Mouse (Mus musculus): Measurements from ENCODE around the gene Car7. TPM values are rescaled to one million over a fixed set of nuclear protein-coding genes. Genes with fewer than 3 reads are reported as not detected.
A peak's percentile ranks its signal among the peaks of the same experiment; 100 is the strongest.
"Not testable (repeated sequence)": the region's sequence is repeated elsewhere in the genome, so short reads cannot be mapped to it uniquely, and the experiment has no call there.

Car7 gene
- polyA plus RNA-seq, 2 experiments = 5.0 to 11.2 TPM

DNA sequence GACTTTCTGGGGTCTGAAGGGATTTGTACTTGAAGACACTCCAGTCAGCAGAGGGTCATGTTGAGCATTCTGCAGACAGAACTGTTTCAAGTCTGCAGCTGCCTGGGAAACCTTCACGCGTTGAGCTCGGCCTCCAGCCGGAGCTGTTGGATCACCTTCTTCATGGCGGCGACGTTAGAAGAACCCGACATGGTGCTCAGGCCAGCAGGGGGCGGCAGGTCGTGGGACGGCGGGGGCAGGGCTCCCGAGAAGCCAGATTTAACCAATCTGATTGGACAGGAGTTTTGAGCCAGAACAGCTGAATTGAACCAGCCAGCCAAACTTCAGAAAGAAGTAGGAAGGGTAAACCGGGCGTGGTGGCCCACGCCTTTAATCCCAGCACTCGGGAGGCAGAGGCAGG is 43.1 kb downstream of the Car7 start:
- not testable (repeated sequence) for H3K4me2 ChIP-seq (ENCODE audit: low read depth); H3K9me3 ChIP-seq (ENCODE audit: control insufficient read depth, low read length); DNase-seq (ENCODE audit: low read depth in 3 of 3, low spot score in 3 of 3); H3K4me3 ChIP-seq (ENCODE audit: insufficient read depth in 1 of 2, low read depth in 2 of 2, low read length in 2 of 2); H3K4me1 ChIP-seq (replicated peaks; ENCODE audit: control insufficient read depth in 2 of 2, insufficient read depth in 2 of 2, low read length in 1 of 2); H3K27me3 ChIP-seq (ENCODE audit: control insufficient read depth, insufficient read depth, low read length); ATAC-seq (ENCODE audit: insufficient read depth); H3K9ac ChIP-seq (replicated peaks); H3K27ac ChIP-seq; H3K36me3 ChIP-seq (replicated peaks; ENCODE audit: control insufficient read depth, insufficient read depth, low read depth)
- TF ChIP-seq CTCF (IDR thresholded peaks at IDR 0.05; ENCODE audit: low read depth) = peak; percentile 40
- 66% methylated on average over 17 of the region's 17 CpGs for WGBS (ENCODE audit: insufficient replicate concordance)

DNA sequence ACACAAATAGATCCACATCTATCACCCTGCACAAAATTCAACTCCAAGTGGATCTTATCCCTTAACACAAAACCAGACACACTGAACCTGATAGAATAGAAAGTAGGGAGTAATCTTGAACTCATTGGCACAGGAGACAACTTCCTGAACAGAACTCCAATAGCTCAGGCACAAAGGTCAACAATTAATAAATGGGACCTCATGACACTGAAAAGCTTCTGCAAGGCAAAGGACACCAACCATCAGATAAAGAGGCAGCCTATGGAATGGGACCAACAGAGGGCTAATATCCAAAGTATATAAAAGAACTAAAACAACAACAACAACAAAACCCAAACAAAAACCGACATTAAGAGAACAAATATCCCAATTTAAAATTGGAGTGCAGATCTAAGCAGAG is 50.0 kb downstream of the Car7 start:
- no peak for ATAC-seq (ENCODE audit: insufficient read depth)
- Histone ChIP-seq H3K36me3 (replicated peaks; ENCODE audit: control insufficient read depth, insufficient read depth, low read depth) (no peaks in the 10 kb centered on the region), H3K9me3 (ENCODE audit: control insufficient read depth, low read length) (no peaks in the 10 kb centered on the region), H3K4me2 (ENCODE audit: low read depth) (no peak overlapping the region), H3K27me3 (ENCODE audit: control insufficient read depth, insufficient read depth, low read length) (no peaks in the 10 kb centered on the region), H3K4me1 (replicated peaks; ENCODE audit: control insufficient read depth in 2 of 2, insufficient read depth in 2 of 2, low read length in 1 of 2) (no peaks in the 10 kb centered on the region), H3K9ac (replicated peaks) (no peak overlapping the region), H3K27ac (no peak overlapping the region), H3K4me3 (ENCODE audit: insufficient read depth in 1 of 2, low read depth in 2 of 2, low read length in 2 of 2) (no peak overlapping the region)
- no peak for DNase-seq (ENCODE audit: low read depth in 3 of 3, low spot score in 3 of 3)
- WGBS (ENCODE audit: insufficient replicate concordance) = 23% methylated on average over 1 of the region's 1 CpGs
- no peak for TF ChIP-seq CTCF (IDR thresholded peaks at IDR 0.05; ENCODE audit: low read depth)
- no peak for TF ChIP-seq EP300 (IDR thresholded peaks at IDR 0.05; ENCODE audit: low read depth)

DNA sequence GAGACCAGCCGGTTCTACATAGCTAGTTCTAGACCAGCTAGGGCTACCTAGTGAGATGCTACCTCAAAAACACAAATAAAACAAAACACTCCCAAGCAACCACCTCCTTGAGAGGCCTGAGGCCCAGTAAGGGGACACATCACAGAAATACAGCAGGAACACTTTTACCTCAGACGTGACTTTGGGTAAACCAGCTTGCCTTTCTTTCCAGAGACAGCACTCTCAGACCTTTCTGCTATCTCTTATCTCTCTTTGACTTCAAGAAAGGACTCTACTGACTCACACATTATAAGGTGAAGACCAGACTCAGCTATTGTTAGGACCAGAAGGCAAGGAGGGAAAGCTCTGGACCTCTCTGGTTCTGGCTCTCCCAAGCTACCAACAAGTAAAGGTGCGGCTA is 55.8 kb downstream of the Car7 start:
- Histone ChIP-seq H3K4me3 (ENCODE audit: insufficient read depth in 1 of 2, low read depth in 2 of 2, low read length in 2 of 2) (no peak overlapping the region), H3K9me3 (ENCODE audit: control insufficient read depth, low read length) (no peaks in the 10 kb centered on the region), H3K4me1 (replicated peaks; ENCODE audit: control insufficient read depth in 2 of 2, insufficient read depth in 2 of 2, low read length in 1 of 2) (peaks cover 12 to 14% of the 10 kb centered on the region in 2 experiments), H3K4me2 (ENCODE audit: low read depth) (no peak overlapping the region), H3K9ac (replicated peaks) (no peak overlapping the region), H3K27ac (no peak overlapping the region), H3K36me3 (replicated peaks; ENCODE audit: control insufficient read depth, insufficient read depth, low read depth) (peaks cover 2% of the 10 kb centered on the region; the same call in 1 of the 2 replicates), H3K27me3 (ENCODE audit: control insufficient read depth, insufficient read depth, low read length) (no peaks in the 10 kb centered on the region)
- 60% methylated on average over 3 of the region's 3 CpGs for WGBS (ENCODE audit: insufficient replicate concordance)
- no peak for TF ChIP-seq CTCF (IDR thresholded peaks at IDR 0.05; ENCODE audit: low read depth)
- no peak for TF ChIP-seq EP300 (IDR thresholded peaks at IDR 0.05; ENCODE audit: low read depth)
- no peak for DNase-seq (ENCODE audit: low read depth in 3 of 3, low spot score in 3 of 3)
- no peak for ATAC-seq (ENCODE audit: insufficient read depth)

DNA sequence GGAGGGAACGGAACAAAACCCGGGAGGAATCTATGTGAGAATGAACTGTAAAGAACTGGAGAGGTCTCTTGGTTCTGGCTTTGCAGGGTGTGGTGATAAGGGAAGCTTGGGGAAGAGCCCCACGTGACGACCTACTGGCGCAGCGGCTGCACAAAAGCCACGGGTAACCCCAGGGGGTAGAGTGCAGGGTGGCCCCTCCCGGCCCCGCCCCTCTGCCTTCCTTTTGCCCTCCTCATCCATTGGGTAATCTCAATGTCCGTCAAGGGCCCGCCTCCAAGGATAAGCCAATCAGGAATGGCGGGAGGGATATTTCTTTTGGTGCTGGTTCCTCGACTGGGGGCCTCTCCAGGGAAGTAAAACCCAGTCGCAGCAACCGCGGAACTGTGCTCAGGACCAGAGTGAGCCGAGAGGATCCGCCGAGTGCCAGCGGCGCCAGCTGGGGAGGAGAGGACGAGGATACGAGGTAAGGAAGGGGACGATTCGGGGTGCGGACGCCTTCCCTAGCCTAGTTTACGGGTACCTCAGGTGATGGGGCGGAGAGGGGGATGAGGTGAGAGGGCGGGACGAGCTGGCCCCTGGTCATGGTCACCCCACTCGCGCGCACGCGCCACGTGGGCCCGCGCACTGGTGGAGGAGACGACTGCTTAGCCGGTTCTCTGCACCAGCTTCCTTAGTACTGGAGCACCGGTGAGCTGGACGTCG is 56.8 kb downstream of the Car7 start, which contains the start of gene Pdp2:
TSS of gene Pdp2 (plus strand) at position 319 of the 702 bp plus-strand sequence.
- Histone ChIP-seq H3K27ac (peak within 1 kb of the TSS; percentile 50), H3K4me1 (replicated peaks; ENCODE audit: control insufficient read depth in 2 of 2, insufficient read depth in 2 of 2, low read length in 1 of 2) (peaks cover 12 to 17% of the 10 kb centered on the region in 2 experiments), H3K27me3 (ENCODE audit: control insufficient read depth, insufficient read depth, low read length) (no peaks in the 10 kb centered on the region), H3K4me2 (ENCODE audit: low read depth) (peak within 1 kb of the TSS; percentile 93), H3K9me3 (ENCODE audit: control insufficient read depth, low read length) (no peaks in the 10 kb centered on the region), H3K36me3 (replicated peaks; ENCODE audit: control insufficient read depth, insufficient read depth, low read depth) (peaks cover 2% of the 10 kb centered on the region; the same call in 1 of the 2 replicates), H3K4me3 (ENCODE audit: insufficient read depth in 1 of 2, low read depth in 2 of 2, low read length in 2 of 2) (peak within 1 kb of the TSS; percentile 60 to 77), H3K9ac (replicated peaks) (peak within 1 kb of the TSS; percentile 70)
- TF ChIP-seq EP300 (IDR thresholded peaks at IDR 0.05; ENCODE audit: low read depth) = no peak; the same call in 1 of the 2 replicates
- TF ChIP-seq CTCF (IDR thresholded peaks at IDR 0.05; ENCODE audit: low read depth) = no peak
- WGBS (ENCODE audit: insufficient replicate concordance) = under 1% methylated on average over 44 of the region's 44 CpGs
- ATAC-seq (ENCODE audit: insufficient read depth) (peak; percentile 98), DNase-seq (ENCODE audit: low read depth in 3 of 3, low spot score in 3 of 3) (peak; percentile 87 to 90 (median 90))

DNA sequence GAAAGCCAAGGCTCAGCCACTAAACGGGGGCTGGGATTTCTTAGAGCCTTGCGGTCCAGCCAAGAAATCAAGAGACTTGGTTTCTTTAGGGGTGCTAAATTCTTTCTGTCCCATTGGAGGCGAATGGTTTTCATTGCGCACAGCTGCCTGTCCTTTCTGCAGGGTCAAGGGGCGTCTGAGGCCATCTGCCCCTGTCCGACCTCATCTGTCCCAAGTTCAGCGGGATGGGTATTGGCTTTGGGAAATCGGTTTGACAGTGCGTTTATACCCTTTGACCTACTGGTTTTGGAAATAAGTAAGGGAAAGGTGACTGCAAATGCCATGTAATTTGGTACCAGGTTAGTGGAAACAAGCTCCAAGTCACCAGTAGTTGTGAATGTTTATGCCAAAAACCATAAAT is 57.4 kb downstream of the Car7 start:
- Histone ChIP-seq H3K36me3 (replicated peaks; ENCODE audit: control insufficient read depth, insufficient read depth, low read depth) (peaks cover 2% of the 10 kb centered on the region; the same call in 1 of the 2 replicates), H3K9me3 (ENCODE audit: control insufficient read depth, low read length) (no peaks in the 10 kb centered on the region), H3K4me1 (replicated peaks; ENCODE audit: control insufficient read depth in 2 of 2, insufficient read depth in 2 of 2, low read length in 1 of 2) (peaks cover 12 to 19% of the 10 kb centered on the region in 2 experiments), H3K27ac (peak overlapping the region; percentile 50), H3K4me3 (ENCODE audit: insufficient read depth in 1 of 2, low read depth in 2 of 2, low read length in 2 of 2) (peak overlapping the region; percentile 60 to 77), H3K27me3 (ENCODE audit: control insufficient read depth, insufficient read depth, low read length) (no peaks in the 10 kb centered on the region), H3K4me2 (ENCODE audit: low read depth) (peak overlapping the region; percentile 93), H3K9ac (replicated peaks) (peak overlapping the region; percentile 70)
- DNase-seq (ENCODE audit: low read depth in 3 of 3, low spot score in 3 of 3) (no peak), ATAC-seq (ENCODE audit: insufficient read depth) (no peak)
- 4% methylated on average over 9 of the region's 9 CpGs for WGBS (ENCODE audit: insufficient replicate concordance)
- TF ChIP-seq CTCF (IDR thresholded peaks at IDR 0.05; ENCODE audit: low read depth) = no peak
- no peak for TF ChIP-seq EP300 (IDR thresholded peaks at IDR 0.05; ENCODE audit: low read depth)
